Mouse (Mus musculus): ENCODE data around the gene Atf7. TPM values are rescaled to one million over a fixed set of nuclear protein-coding genes. Genes with fewer than 3 reads are reported as not detected.

Gene Atf7
- polyA plus RNA-seq, 1 experiment from 2014 or later: 48.7 TPM

GRCm38 (mm10) chr15:102544801-102545200 lies 80.5 kb downstream of the Atf7 start:
- no peak for ATAC-seq (ENCODE audit: insufficient number of reproducible peaks, low FRiP score, low TSS enrichment, low read depth)
- Histone ChIP-seq H3K36me3 (peaks cover 76% of the 10 kb centered on the region), H3K9ac (no peak overlapping the region), H3K4me3 (no peak overlapping the region), H3K4me2 (no peak overlapping the region), H3K9me3 (no peaks in the 10 kb centered on the region), H3K27ac (no peak overlapping the region), H3K27me3 (no peaks in the 10 kb centered on the region), H3K4me1 (no peaks in the 10 kb centered on the region)
- WGBS: 92% methylated on average over 4 of the region's 4 CpGs

DNA sequence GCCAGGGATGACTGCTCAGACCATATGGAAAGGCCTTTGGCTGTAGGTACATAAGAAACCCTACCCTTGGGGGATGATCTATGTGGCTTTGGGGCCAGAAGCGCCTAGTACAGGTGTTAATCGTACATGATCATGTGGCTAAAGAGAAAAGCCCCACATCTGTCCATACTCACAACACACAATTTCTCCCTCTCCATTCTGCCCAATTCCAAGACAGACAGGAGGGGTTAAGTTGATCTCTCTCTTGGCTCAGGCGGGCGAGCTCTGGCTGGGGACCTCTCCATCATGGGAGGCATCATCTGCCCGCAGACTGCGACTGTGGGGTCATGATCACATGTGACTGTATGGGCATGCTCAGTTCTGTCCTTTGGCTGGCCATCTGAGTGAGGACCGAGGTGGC lies 91.3 kb downstream of the Atf7 start:
- Histone ChIP-seq H3K27ac (no peak overlapping the region), H3K4me2 (no peak overlapping the region), H3K4me3 (no peak overlapping the region), H3K36me3 (peaks cover 74% of the 10 kb centered on the region), H3K9me3 (no peaks in the 10 kb centered on the region), H3K9ac (no peak overlapping the region), H3K27me3 (no peaks in the 10 kb centered on the region), H3K4me1 (no peaks in the 10 kb centered on the region)
- 88% methylated on average over 7 of the region's 7 CpGs for whole genome bisulfite sequencing
- ATAC-seq (ENCODE audit: insufficient number of reproducible peaks, low FRiP score, low TSS enrichment, low read depth): no peak

- Histone ChIP-seq H3K4me2 (no peak overlapping the region), H3K9ac (no peak overlapping the region), H3K27me3 (no peaks in the 10 kb centered on the region), H3K36me3 (peaks cover 84% of the 10 kb centered on the region), H3K4me3 (no peak overlapping the region), H3K4me1 (no peaks in the 10 kb centered on the region), H3K27ac (no peak overlapping the region), H3K9me3 (no peaks in the 10 kb centered on the region)
- WGBS: 96% methylated on average over 3 of the region's 3 CpGs
- ATAC-seq (ENCODE audit: insufficient number of reproducible peaks, low FRiP score, low TSS enrichment, low read depth): no peak
Measured at GRCm38 (mm10) chr15:102532106-102532900, 93.0 kb downstream of the Atf7 start.

DNA sequence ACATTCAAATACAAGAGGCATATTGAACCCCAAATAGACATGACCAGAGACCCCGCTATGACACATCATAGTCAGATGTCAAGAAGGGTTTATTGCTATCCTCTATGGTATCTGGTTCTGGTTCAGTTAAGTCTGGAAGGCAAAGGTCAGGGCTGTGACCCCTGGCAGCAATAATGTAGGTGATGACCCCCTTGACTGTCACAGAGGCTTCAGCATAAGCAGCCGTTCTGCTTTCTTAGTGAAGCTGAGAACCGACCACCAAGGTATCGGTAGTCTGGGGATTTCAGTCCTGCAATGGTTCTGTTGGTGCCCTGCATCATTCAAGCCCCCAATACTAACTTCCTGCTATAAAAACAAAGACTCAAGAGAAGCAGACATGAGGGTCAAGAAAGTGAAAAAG lies 93.7 kb downstream of the Atf7 start:
- H3K9me3 ChIP-seq: no peaks in the 10 kb centered on the region
- no peak overlapping the region for H3K27ac ChIP-seq
- no peaks in the 10 kb centered on the region for H3K27me3 ChIP-seq
- H3K4me1 ChIP-seq: no peaks in the 10 kb centered on the region
- no peak overlapping the region for H3K9ac ChIP-seq
- H3K4me2 ChIP-seq: no peak overlapping the region
- peaks cover 82% of the 10 kb centered on the region for H3K36me3 ChIP-seq
- 74% methylated on average over 4 of the region's 4 CpGs for whole genome bisulfite sequencing
- no peak overlapping the region for H3K4me3 ChIP-seq
- no peak for ATAC-seq (ENCODE audit: insufficient number of reproducible peaks, low FRiP score, low TSS enrichment, low read depth)

GRCm38 (mm10) chr15:102530566-102530965 lies 94.7 kb downstream of the Atf7 start:
- no peak for ATAC-seq (ENCODE audit: insufficient number of reproducible peaks, low FRiP score, low TSS enrichment, low read depth)
- no peak overlapping the region for H3K4me3 ChIP-seq
- no peaks in the 10 kb centered on the region for H3K4me1 ChIP-seq
- peaks cover 78% of the 10 kb centered on the region for H3K36me3 ChIP-seq
- no peak overlapping the region for H3K9ac ChIP-seq
- WGBS: 64% methylated on average over 4 of the region's 4 CpGs
- no peak overlapping the region for H3K27ac ChIP-seq
- H3K27me3 ChIP-seq: no peaks in the 10 kb centered on the region
- H3K9me3 ChIP-seq: no peaks in the 10 kb centered on the region
- H3K4me2 ChIP-seq: no peak overlapping the region

GRCm38 (mm10) chr15:102528396-102528795 lies 96.9 kb downstream of the Atf7 start:
- no peaks in the 10 kb centered on the region for H3K27me3 ChIP-seq
- WGBS: 95% methylated on average over 1 of the region's 1 CpGs
- H3K4me3 ChIP-seq: no peak overlapping the region
- no peak for ATAC-seq (ENCODE audit: insufficient number of reproducible peaks, low FRiP score, low TSS enrichment, low read depth)
- peaks cover 4% of the 10 kb centered on the region; the same call in 1 of the 2 replicates for H3K4me1 ChIP-seq
- peaks cover 78% of the 10 kb centered on the region for H3K36me3 ChIP-seq
- H3K9ac ChIP-seq: no peak overlapping the region
- no peak overlapping the region for H3K27ac ChIP-seq
- no peak overlapping the region for H3K4me2 ChIP-seq
- H3K9me3 ChIP-seq: no peaks in the 10 kb centered on the region

DNA sequence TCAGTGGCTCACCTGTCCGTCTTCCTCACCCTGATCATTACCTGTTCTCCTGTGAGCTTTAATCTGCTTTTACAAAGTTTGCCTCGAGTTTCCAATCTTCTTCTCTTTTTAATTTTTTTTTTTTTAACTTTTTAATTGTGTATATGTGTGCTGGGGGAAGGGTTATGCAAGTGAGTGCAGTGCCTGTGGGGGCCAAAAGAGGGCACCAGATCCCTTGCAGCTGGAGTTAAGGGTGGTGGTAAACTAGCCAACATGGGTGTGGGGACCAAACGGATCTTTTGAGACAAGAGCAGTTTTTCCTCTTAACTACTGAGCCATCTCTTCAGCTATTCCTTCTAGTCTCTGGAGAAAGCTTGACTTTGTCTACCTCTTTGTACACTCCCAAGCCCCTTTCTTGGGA lies 97.3 kb downstream of the Atf7 start:
- H3K36me3 ChIP-seq: peaks cover 75% of the 10 kb centered on the region
- WGBS: 64% methylated on average over 3 of the region's 3 CpGs

DNA sequence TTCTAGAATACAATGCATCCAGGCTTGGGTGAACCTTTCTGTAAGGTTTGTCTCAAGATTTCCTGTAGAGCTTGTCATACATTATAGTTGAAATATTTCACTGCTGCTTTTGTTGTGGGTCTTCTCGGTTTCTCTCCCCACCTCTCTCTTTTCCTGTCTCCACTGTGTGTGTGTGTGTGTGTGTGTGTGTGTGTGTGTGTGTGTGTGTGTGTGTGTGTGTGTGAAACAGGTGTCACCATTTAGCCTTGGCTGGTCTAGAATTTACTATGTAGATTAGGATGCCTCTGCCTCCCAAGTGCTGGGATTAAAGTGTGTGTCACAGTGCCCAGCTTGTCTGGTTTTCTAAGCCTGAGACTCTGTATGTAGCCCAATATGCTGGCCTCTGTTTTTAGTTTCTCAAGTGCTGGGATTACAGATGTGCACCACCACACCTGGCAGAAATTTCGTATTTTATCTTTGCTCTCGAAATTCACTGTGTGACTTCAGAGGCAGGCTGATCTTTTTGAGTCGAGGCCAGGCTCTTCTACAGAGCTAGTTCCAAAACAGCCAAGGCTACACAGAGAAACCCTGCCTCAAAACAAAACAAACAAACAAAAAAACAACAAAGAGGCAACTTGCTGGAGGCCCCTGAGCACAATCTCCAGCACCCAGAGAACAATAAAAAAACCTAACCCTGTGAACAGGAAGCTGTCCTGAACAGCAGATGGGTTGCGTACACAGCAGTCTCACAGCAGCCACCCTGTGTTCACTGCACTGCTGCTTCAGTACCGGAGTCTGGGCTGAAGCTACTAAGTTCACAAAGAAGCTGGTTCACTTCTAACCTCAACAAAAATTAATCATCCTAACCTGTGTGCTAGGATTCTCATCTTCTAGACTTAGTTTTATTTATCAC lies 98.9 kb downstream of the Atf7 start:
- no peak for ATAC-seq (ENCODE audit: insufficient number of reproducible peaks, low FRiP score, low TSS enrichment, low read depth)
- peaks cover 4% of the 10 kb centered on the region; the same call in 1 of the 2 replicates for H3K4me1 ChIP-seq
- H3K9me3 ChIP-seq: no peaks in the 10 kb centered on the region
- no peak overlapping the region for H3K4me3 ChIP-seq
- no peak overlapping the region for H3K27ac ChIP-seq
- no peak overlapping the region for H3K9ac ChIP-seq
- WGBS: 81% methylated on average over 6 of the region's 6 CpGs
- H3K4me2 ChIP-seq: no peak overlapping the region
- H3K36me3 ChIP-seq: peaks cover 75% of the 10 kb centered on the region
- no peaks in the 10 kb centered on the region for H3K27me3 ChIP-seq

More for the DNA sequence above, 97.3 kb downstream of the Atf7 start:
- no peak overlapping the region for H3K27ac ChIP-seq
- H3K4me3 ChIP-seq: no peak overlapping the region
- H3K27me3 ChIP-seq: no peaks in the 10 kb centered on the region
- H3K9me3 ChIP-seq: no peaks in the 10 kb centered on the region
- no peak for ATAC-seq (ENCODE audit: insufficient number of reproducible peaks, low FRiP score, low TSS enrichment, low read depth)
- no peak overlapping the region for H3K9ac ChIP-seq
- H3K4me2 ChIP-seq: no peak overlapping the region
- peaks cover 4% of the 10 kb centered on the region; the same call in 1 of the 2 replicates for H3K4me1 ChIP-seq

DNA sequence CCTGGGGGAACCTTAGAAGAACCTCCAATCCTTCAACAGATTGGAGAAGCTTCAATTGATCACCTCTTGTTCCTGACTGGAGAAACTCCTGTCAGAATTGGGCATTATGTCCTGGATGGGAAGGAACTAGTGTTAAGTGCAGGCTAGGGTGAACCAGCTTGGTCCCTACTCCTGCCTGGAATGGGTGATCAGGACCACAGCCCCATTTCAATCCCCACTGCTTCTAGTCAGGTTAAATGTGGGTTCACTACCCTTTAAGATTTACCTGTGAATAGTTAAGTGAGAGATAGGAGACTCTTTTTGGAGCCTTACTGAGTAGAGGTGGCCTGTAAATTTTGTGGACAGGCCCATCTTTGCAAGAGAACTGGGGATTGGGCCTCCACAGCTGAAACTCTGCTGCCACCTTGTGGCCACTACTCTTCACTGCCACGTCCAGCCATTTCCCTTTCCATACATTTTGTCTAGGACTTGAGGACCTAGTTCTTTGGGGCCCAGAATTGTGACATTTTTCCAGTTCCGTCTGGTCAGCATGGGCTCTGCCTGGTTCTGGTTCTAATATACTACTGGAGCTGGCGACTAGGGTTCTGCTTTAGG lies 100.3 kb downstream of the Atf7 start, which contains the start of gene Npff:
Gene Npff, minus strand, starts transcription at position 51 of the 594 bp plus-strand sequence.
- Histone ChIP-seq H3K4me2 (no peak within 1 kb of the TSS), H3K27ac (no peak within 1 kb of the TSS), H3K36me3 (peaks cover 77% of the 10 kb centered on the region), H3K27me3 (no peaks in the 10 kb centered on the region), H3K4me3 (no peak within 1 kb of the TSS), H3K9ac (no peak within 1 kb of the TSS), H3K4me1 (peaks cover 13% of the 10 kb centered on the region), H3K9me3 (no peaks in the 10 kb centered on the region)
- 3% methylated on average over 3 of the region's 3 CpGs for WGBS
- no peak for ATAC-seq (ENCODE audit: insufficient number of reproducible peaks, low FRiP score, low TSS enrichment, low read depth)

DNA sequence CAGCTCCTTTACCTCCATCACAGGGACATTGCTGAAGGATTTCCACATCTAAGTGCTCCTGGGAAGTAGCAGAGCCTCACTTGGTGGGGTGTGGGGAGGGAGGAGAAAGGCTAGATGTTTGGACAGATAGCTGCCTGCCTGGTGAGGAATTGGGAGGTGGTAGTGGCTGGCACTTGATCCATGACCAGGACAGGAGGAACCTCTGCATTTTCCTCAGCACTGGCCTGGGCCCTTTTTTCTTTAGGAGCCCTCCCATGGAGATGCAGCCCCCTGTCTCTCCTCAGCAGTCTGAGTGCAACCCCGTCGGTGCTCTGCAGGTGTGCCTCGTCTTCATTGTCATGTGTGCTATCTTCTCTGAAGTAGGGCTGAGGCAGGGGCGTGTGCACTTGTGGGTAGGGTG lies 103.8 kb downstream of the Atf7 start:
- 86% methylated on average over 4 of the region's 4 CpGs for WGBS
- Histone ChIP-seq H3K36me3 (peaks cover 48% of the 10 kb centered on the region), H3K27me3 (no peaks in the 10 kb centered on the region)

DNA sequence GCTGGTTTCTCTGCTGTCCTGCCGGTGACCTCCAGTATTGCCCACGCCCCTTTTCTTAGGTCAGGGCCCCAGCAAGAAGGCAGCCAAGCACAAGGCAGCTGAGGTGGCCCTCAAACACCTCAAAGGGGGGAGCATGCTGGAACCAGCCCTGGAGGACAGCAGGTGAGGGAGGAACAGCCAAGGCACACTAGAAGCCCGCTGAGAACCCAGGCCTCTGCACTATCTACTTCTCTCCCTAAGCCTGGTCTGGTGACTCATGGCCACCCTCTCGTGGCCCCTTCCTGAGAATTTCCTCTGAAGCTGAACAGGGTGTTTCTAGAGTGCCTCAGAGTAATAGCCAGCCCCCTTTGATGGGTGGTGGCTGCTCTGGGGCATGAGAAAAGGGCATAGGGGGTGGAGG lies 104.8 kb downstream of the Atf7 start:
- H3K27ac ChIP-seq: no peak overlapping the region
- no peak for ATAC-seq (ENCODE audit: insufficient number of reproducible peaks, low FRiP score, low TSS enrichment, low read depth)
- H3K9ac ChIP-seq: 0 out of 2 replicates have a peak overlapping the region, but pooled peaks have one; percentile 14
- 71% methylated on average over 4 of the region's 4 CpGs for WGBS
- peaks cover 36% of the 10 kb centered on the region for H3K4me1 ChIP-seq
- H3K4me2 ChIP-seq: no peak overlapping the region
- H3K36me3 ChIP-seq: peaks cover 44% of the 10 kb centered on the region
- no peaks in the 10 kb centered on the region for H3K27me3 ChIP-seq
- H3K4me3 ChIP-seq: no peak overlapping the region
- no peaks in the 10 kb centered on the region for H3K9me3 ChIP-seq

More for the DNA sequence above, 103.8 kb downstream of the Atf7 start:
- no peak overlapping the region for H3K4me2 ChIP-seq
- no peak for ATAC-seq (ENCODE audit: insufficient number of reproducible peaks, low FRiP score, low TSS enrichment, low read depth)
- H3K4me3 ChIP-seq: no peak overlapping the region
- peaks cover 25% of the 10 kb centered on the region for H3K4me1 ChIP-seq
- H3K27ac ChIP-seq: no peak overlapping the region
- H3K9me3 ChIP-seq: no peaks in the 10 kb centered on the region
- no peak overlapping the region for H3K9ac ChIP-seq
